Mouse (Mus musculus): ENCODE data around the gene Tmed9. TPM values are rescaled to one million over a fixed set of nuclear protein-coding genes. Genes with fewer than 3 reads are reported as not detected.

Tmed9 gene
- total and polyA plus RNA-seq, 2 experiments from 2014 or later = 62.5 to 101 TPM

DNA sequence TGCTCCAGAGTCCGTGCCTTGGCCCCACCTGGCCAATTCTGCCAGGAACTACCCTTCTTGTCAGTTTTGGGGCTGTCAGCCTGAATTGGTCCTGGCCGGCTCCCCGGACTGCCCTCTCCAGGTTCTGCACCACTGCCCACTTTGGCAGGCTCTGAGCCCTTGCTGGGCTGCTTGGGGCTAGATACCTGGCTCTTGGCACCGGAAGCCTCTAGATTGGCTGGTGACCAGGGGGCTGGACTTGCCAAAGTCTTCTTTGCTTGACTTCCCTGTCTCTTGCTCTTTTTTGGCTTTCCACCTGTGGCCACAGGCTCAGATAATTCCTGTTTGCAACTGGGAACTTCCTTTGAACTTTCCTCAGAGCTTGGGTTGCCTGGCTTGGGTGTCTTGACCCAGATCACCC is 30.6 kb upstream of the Tmed9 start:
- peaks cover 84% of the 10 kb centered on the region for H3K36me3 ChIP-seq (ENCODE audit: insufficient read depth, low read length)
- WGBS = 93% methylated on average over 4 of the region's 4 CpGs
- no peaks in the 10 kb centered on the region for H3K27me3 ChIP-seq (ENCODE audit: insufficient read depth, low read length)
- no peak for ATAC-seq (ENCODE audit: low FRiP score)
- TF ChIP-seq CTCF (IDR thresholded peaks at IDR 0.05) = no peak
- no peak for DNase-seq (ENCODE audit: low spot score)
- no peak overlapping the region for H3K4me2 ChIP-seq (ENCODE audit: low read depth, low read length, poor library complexity, severe bottlenecking)
- no peaks in the 10 kb centered on the region for H3K4me1 ChIP-seq (ENCODE audit: insufficient read depth, low read length)
- H3K27ac ChIP-seq (ENCODE audit: low read depth, low read length) = no peak overlapping the region
- H3K9ac ChIP-seq (replicated peaks; ENCODE audit: low read length, poor library complexity, severe bottlenecking) = no peak overlapping the region
- no peak overlapping the region for H3K4me3 ChIP-seq (ENCODE audit: low read depth, low read length)
- no peaks in the 10 kb centered on the region for H3K9me3 ChIP-seq (ENCODE audit: low read length)

GRCm38 (mm10) chr13:55543447-55543846 is 30.1 kb upstream of the Tmed9 start:
- H3K36me3 ChIP-seq (ENCODE audit: insufficient read depth, low read length) = peaks cover 85% of the 10 kb centered on the region
- no peak overlapping the region for H3K9ac ChIP-seq (replicated peaks; ENCODE audit: low read length, poor library complexity, severe bottlenecking)
- no peaks in the 10 kb centered on the region for H3K27me3 ChIP-seq (ENCODE audit: insufficient read depth, low read length)
- no peak overlapping the region for H3K4me2 ChIP-seq (ENCODE audit: low read depth, low read length, poor library complexity, severe bottlenecking)
- DNase-seq (ENCODE audit: low spot score) = no peak
- no peak overlapping the region for H3K27ac ChIP-seq (ENCODE audit: low read depth, low read length)
- no peaks in the 10 kb centered on the region for H3K4me1 ChIP-seq (ENCODE audit: insufficient read depth, low read length)
- WGBS = 93% methylated on average over 8 of the region's 8 CpGs
- TF ChIP-seq CTCF (IDR thresholded peaks at IDR 0.05) = no peak
- ATAC-seq (ENCODE audit: low FRiP score) = no peak
- H3K9me3 ChIP-seq (ENCODE audit: low read length) = no peaks in the 10 kb centered on the region
- no peak overlapping the region for H3K4me3 ChIP-seq (ENCODE audit: low read depth, low read length)

GRCm38 (mm10) chr13:55544792-55545191 is 28.7 kb upstream of the Tmed9 start:
- no peak for DNase-seq (ENCODE audit: low spot score)
- ATAC-seq (ENCODE audit: low FRiP score) = no peak

DNA sequence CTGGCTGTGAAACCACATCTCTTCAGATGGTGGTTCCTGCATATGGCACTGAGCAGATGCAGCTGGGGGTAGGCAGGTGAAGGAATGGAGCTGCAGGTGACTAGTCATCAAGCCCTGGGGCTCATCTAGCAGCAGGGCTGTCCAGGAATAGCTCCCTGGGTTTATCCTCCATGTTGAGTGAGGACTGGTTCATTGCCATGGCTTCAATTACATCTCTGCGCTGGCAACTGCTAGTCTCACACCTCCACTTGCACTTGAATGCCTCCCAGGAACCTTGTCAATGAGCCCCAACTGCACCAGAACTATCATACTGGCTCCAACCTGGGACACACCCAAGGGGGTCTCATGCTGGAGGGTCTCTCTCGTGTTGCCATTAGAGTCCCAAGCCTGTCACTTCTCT is 25.6 kb upstream of the Tmed9 start:
- Histone ChIP-seq H3K4me2 (ENCODE audit: low read depth, low read length, poor library complexity, severe bottlenecking) (no peak overlapping the region), H3K9me3 (ENCODE audit: low read length) (no peaks in the 10 kb centered on the region), H3K36me3 (ENCODE audit: insufficient read depth, low read length) (peaks cover 73% of the 10 kb centered on the region), H3K9ac (replicated peaks; ENCODE audit: low read length, poor library complexity, severe bottlenecking) (no peak overlapping the region), H3K4me3 (ENCODE audit: low read depth, low read length) (no peak overlapping the region), H3K27ac (ENCODE audit: low read depth, low read length) (no peak overlapping the region), H3K4me1 (ENCODE audit: insufficient read depth, low read length) (no peaks in the 10 kb centered on the region), H3K27me3 (ENCODE audit: insufficient read depth, low read length) (no peaks in the 10 kb centered on the region)
- no peak for ATAC-seq (ENCODE audit: low FRiP score)
- 97% methylated on average over 2 of the region's 2 CpGs for WGBS
- no peak for TF ChIP-seq CTCF (IDR thresholded peaks at IDR 0.05)
- no peak for DNase-seq (ENCODE audit: low spot score)

More at GRCm38 (mm10) chr13:55544792-55545191, 28.7 kb upstream of the Tmed9 start:
- Histone ChIP-seq H3K4me3 (ENCODE audit: low read depth, low read length) (no peak overlapping the region), H3K27me3 (ENCODE audit: insufficient read depth, low read length) (no peaks in the 10 kb centered on the region), H3K4me2 (ENCODE audit: low read depth, low read length, poor library complexity, severe bottlenecking) (no peak overlapping the region), H3K4me1 (ENCODE audit: insufficient read depth, low read length) (no peaks in the 10 kb centered on the region), H3K36me3 (ENCODE audit: insufficient read depth, low read length) (peaks cover 86% of the 10 kb centered on the region), H3K9ac (replicated peaks; ENCODE audit: low read length, poor library complexity, severe bottlenecking) (no peak overlapping the region), H3K9me3 (ENCODE audit: low read length) (no peaks in the 10 kb centered on the region), H3K27ac (ENCODE audit: low read depth, low read length) (no peak overlapping the region)
- 92% methylated on average over 6 of the region's 6 CpGs for WGBS
- no peak for TF ChIP-seq CTCF (IDR thresholded peaks at IDR 0.05)

DNA sequence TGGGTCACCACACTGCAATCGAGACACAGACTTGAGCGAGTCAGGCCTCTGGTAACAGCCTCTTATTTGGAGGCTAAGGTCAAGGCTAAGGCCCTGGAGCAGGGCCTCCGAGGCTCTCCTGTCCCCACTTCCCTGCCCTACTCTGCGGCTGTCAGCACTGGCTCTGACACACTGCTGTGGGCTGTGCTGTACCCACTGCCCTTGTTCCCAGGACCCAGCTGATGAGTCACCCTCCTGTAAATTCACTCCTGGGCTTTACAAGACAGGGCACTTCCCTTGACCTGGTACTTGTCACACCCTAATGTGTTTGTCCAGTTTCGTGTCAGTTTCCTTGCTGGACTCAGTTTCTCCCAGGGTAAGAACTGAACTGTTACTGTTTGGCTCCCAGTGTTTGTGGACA is 25.1 kb upstream of the Tmed9 start:
- no peaks in the 10 kb centered on the region for H3K9me3 ChIP-seq (ENCODE audit: low read length)
- H3K9ac ChIP-seq (replicated peaks; ENCODE audit: low read length, poor library complexity, severe bottlenecking) = no peak overlapping the region
- H3K4me2 ChIP-seq (ENCODE audit: low read depth, low read length, poor library complexity, severe bottlenecking) = no peak overlapping the region
- H3K27ac ChIP-seq (ENCODE audit: low read depth, low read length) = no peak overlapping the region
- no peak overlapping the region for H3K4me3 ChIP-seq (ENCODE audit: low read depth, low read length)
- DNase-seq (ENCODE audit: low spot score) (no peak), ATAC-seq (ENCODE audit: low FRiP score) (no peak)
- 91% methylated on average over 5 of the region's 5 CpGs for WGBS
- peaks cover 73% of the 10 kb centered on the region for H3K36me3 ChIP-seq (ENCODE audit: insufficient read depth, low read length)
- TF ChIP-seq CTCF (IDR thresholded peaks at IDR 0.05) = no peak
- H3K27me3 ChIP-seq (ENCODE audit: insufficient read depth, low read length) = no peaks in the 10 kb centered on the region
- no peaks in the 10 kb centered on the region for H3K4me1 ChIP-seq (ENCODE audit: insufficient read depth, low read length)

DNA sequence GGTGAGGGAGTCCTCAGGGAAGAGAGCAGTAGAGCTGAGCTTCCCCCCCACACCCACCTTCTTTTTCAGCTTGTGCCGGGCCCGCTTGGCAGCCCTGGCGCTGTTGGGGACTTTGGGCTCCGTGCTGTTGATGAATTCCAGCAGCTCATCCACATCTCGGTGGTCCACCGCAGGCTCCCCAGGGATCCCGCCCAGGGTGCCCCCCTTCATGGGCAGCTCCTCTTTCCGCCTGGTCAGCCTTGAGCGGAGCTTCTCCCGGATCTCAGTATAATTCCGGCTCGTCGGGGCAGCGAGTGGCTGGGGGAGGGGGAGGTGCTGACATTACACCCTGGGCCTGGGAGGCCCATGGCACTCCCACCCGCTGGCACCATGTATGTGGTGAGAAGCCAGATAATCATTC is 24.5 kb upstream of the Tmed9 start:
- H3K4me2 ChIP-seq (ENCODE audit: low read depth, low read length, poor library complexity, severe bottlenecking) = no peak overlapping the region
- H3K27me3 ChIP-seq (ENCODE audit: insufficient read depth, low read length) = no peaks in the 10 kb centered on the region
- WGBS = 84% methylated on average over 15 of the region's 15 CpGs
- DNase-seq (ENCODE audit: low spot score) = no peak
- no peak overlapping the region for H3K27ac ChIP-seq (ENCODE audit: low read depth, low read length)
- H3K36me3 ChIP-seq (ENCODE audit: insufficient read depth, low read length) = peaks cover 70% of the 10 kb centered on the region
- H3K4me1 ChIP-seq (ENCODE audit: insufficient read depth, low read length) = no peaks in the 10 kb centered on the region
- H3K4me3 ChIP-seq (ENCODE audit: low read depth, low read length) = no peak overlapping the region
- TF ChIP-seq CTCF (IDR thresholded peaks at IDR 0.05) = no peak
- no peak overlapping the region for H3K9ac ChIP-seq (replicated peaks; ENCODE audit: low read length, poor library complexity, severe bottlenecking)
- no peaks in the 10 kb centered on the region for H3K9me3 ChIP-seq (ENCODE audit: low read length)
- ATAC-seq (ENCODE audit: low FRiP score) = no peak
